Comparison of ENCODE assay signal across 19 mouse cellular contexts in genomic region chr10:27675579-27675978, GRCm38 (mm10). TPM values are rescaled to one million over a fixed set of nuclear protein-coding genes. Genes with fewer than 3 reads are reported as not detected.
DNase-seq lines count a peak whose midpoint lies in the region; ATAC-seq and TF ChIP-seq lines count a peak whose summit lies in the region.
"Had no signal": no experiment of that assay in that cellular context is flagged by ENCODE, and none has a peak within 500 bp of the region (broad histone marks: within the 10 kb centered on the region; RNA-seq: fewer than 3 reads in every experiment).

No protein-coding gene starts in this region.

- H3K4me3 ChIP-seq in kidney, postnatal 0 days (replicated peaks; ENCODE audit: low read depth, low read length): no peak overlapping the region
- no peak overlapping the region for H3K4me3 ChIP-seq in kidney, embryonic 14.5 days (ENCODE audit: low read length)
- H3K4me3 ChIP-seq: limb, embryonic 13.5 days had no signal

- no peak overlapping the region for H3K9ac ChIP-seq in kidney, postnatal 0 days (ENCODE audit: low read depth, low read length)
- H3K9ac ChIP-seq in kidney, embryonic 14.5 days (ENCODE audit: low read depth, low read length): no peak overlapping the region
- H3K9ac ChIP-seq: limb, embryonic 13.5 days had no signal

- ATAC-seq in kidney, postnatal 0 days (replicated peaks; ENCODE audit: low FRiP score, low read depth): no peak
- ATAC-seq in kidney, embryonic 14.5 days (ENCODE audit: low FRiP score, low TSS enrichment): no peak
- no peak for ATAC-seq in activated CD4-positive, CD25-positive, alpha-beta regulatory T cell, adult 4 months
- ATAC-seq: CD4-positive, CD25-positive, alpha-beta regulatory T cell, adult 4 months; inflammation-experienced regulatory T-cells, adult 6 months had no signal

- H3K36me3 ChIP-seq in kidney, postnatal 0 days (ENCODE audit: insufficient read depth, low read length): no peaks in the 10 kb centered on the region
- H3K36me3 ChIP-seq in kidney, embryonic 14.5 days (ENCODE audit: control insufficient read depth, insufficient read depth, low read length): no peaks in the 10 kb centered on the region
- H3K36me3 ChIP-seq: limb, embryonic 13.5 days had no signal

- H3K27ac ChIP-seq in kidney, postnatal 0 days: no peak overlapping the region
- no peak overlapping the region for H3K27ac ChIP-seq in kidney, embryonic 14.5 days (ENCODE audit: low read depth, low read length)
- H3K27ac ChIP-seq: limb, embryonic 13.5 days had no signal

- no peak overlapping the region for H3K4me2 ChIP-seq in kidney, postnatal 0 days (ENCODE audit: low read length)
- no peak overlapping the region for H3K4me2 ChIP-seq in kidney, embryonic 14.5 days (replicated peaks; ENCODE audit: low read depth, low read length)
- H3K4me2 ChIP-seq: limb, embryonic 13.5 days; midbrain, embryonic 11.5 days had no signal

- peak; percentile 60 for TF ChIP-seq CTCF in kidney, postnatal 0 days (IDR thresholded peaks at IDR 0.05; ENCODE audit: low read depth)

- H3K9me3 ChIP-seq in kidney, postnatal 0 days (replicated peaks; ENCODE audit: low read length): no peaks in the 10 kb centered on the region
- no peaks in the 10 kb centered on the region for H3K9me3 ChIP-seq in kidney, embryonic 14.5 days (ENCODE audit: control insufficient read depth, low read length)
- H3K9me3 ChIP-seq: limb, embryonic 13.5 days had no signal

- peak; percentile 23 for DNase-seq in gastrocnemius, adult 18-20 months (ENCODE audit: low spot score)
- DNase-seq in gastrocnemius, postnatal 25 days: no peak
- peak; percentile 45 for DNase-seq in kidney, postnatal 0 days (ENCODE audit: low spot score)
- peak; percentile 36 for DNase-seq in retina, embryonic 14.5 days (ENCODE audit: low spot score)
- no peak for DNase-seq in retina, postnatal 1 day
- peak; percentile 33 for DNase-seq in telencephalon, adult 2 months (ENCODE audit: low read depth, low spot score)
- DNase-seq: adrenal gland, adult 8-10 months; cerebellum, postnatal 14 days; heart, postnatal 4 days; kidney, postnatal 4 days; lung, postnatal 10 days; thymus, postnatal 14 days had no signal

- no peaks in the 10 kb centered on the region for H3K27me3 ChIP-seq in kidney, postnatal 0 days (ENCODE audit: insufficient read depth, low read length)
- H3K27me3 ChIP-seq in kidney, embryonic 14.5 days (ENCODE audit: control insufficient read depth, insufficient read depth, low read length): no peaks in the 10 kb centered on the region

- WGBS in kidney, postnatal 0 days: 78% methylated on average over 1 of the region's 1 CpGs
- WGBS in kidney, embryonic 14.5 days: 82% methylated on average over 1 of the region's 1 CpGs

- no peaks in the 10 kb centered on the region for H3K4me1 ChIP-seq in kidney, postnatal 0 days (replicated peaks; ENCODE audit: insufficient read depth, low read length)
- no peaks in the 10 kb centered on the region for H3K4me1 ChIP-seq in kidney, embryonic 14.5 days (ENCODE audit: control insufficient read depth, insufficient read depth, low read length)
- H3K4me1 ChIP-seq: limb, embryonic 13.5 days had no signal

RNA-seq across cellular contexts. Expression of gene Lama2, which starts 56.0 kb away (rescaled TPM):
- 10 to 100 TPM; 34.9 to 43.3 TPM for total RNA-seq in gastrocnemius, adult 18-20 months (2021)
- 10 to 100 TPM; 54.2 to 72.0 TPM for total RNA-seq in gastrocnemius, postnatal 25 days (2021)
- polyA plus RNA-seq in kidney, postnatal 0 days (2015; fragmentation: Nextera tagmentation; extraction: Ambion mirVana): 16.2 and 16.8 TPM in 2 replicates
- 14.9 and 18.1 TPM in 2 replicates for polyA plus RNA-seq in kidney, embryonic 14.5 days (2014; fragmentation: Nextera tagmentation; extraction: Ambion mirVana)
- under 1 TPM in 1 of 2 experiments, not detected in 1; 0.46 TPM for polyA plus RNA-seq in activated CD4-positive, CD25-positive, alpha-beta regulatory T cell, adult 4 months (2017; shearing (Covaris generic))
- total RNA-seq: granulocyte monocyte progenitor cell, adult 5-6 weeks had no signal

Comparison
In these comparisons a context has a peak if more than half of its experiments do, and no peak if none do; other contexts are left out.
1. DNase-seq: peak in gastrocnemius, adult 18-20 months (single experiment), kidney, postnatal 0 days (single experiment), retina, embryonic 14.5 days (single experiment) and telencephalon, adult 2 months (single experiment); none in gastrocnemius, postnatal 25 days (single experiment) and retina, postnatal 1 day (single experiment).
2. RNA of gene Lama2, which starts 56.0 kb away (polyA plus RNA-seq): 14.9 to 18.1 TPM in kidney, embryonic 14.5 days and 16.2 to 16.8 TPM in kidney, postnatal 0 days; 0.46 TPM in activated CD4-positive, CD25-positive, alpha-beta regulatory T cell, adult 4 months; every median in the first group is over 10 times any median in the second.